Mouse (Mus musculus) kidney, adult 8-10 months (tissue): ENCODE measurements around the gene Cacna1c.

Experiments used
- DNase-seq, 2 experiments: peaks; one replicate each; pipeline ENCODE4 v3.0.0; 2022

Cacna1c gene

DNA sequence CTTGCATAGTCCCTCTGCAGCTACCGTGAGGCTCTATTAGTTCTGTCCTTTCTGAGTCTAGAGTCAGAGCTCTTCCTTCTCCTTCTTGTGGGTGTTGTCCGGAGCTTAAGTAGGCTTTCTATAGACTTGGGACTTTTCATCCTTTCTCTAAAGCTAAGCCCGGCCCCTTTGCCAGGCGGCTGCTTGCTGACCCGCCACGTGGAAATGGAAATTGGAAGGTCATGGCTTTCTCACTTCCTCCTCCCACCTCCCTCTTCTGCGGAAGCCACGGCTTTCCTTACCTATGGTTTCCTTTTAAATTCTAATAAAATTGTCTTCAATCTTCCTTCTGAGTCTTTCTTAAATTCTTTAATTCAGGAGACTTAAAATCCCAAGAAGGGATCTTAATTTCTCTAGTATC is 148.9 kb downstream of the Cacna1c start:
- no peak for DNase-seq

DNA sequence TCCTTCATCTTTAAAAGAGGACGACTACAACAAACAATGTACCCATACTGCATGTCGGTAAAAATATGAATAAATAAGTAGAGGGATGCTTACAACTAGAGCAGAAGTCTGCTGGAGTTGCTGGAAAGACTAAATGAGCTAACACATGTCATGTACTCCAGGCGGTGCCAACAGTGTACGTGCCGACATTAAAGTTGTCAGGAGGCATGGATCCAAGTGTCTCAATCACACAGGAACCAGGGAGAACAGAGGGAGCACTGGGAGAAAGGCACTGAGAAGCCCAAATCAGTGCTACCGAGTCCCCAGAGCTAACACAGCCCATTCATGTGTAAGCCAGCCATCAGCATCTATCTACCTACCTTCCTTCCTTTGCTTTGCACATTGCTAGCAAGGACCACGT is 150.7 kb downstream of the Cacna1c start:
- DNase-seq = no peak

DNA sequence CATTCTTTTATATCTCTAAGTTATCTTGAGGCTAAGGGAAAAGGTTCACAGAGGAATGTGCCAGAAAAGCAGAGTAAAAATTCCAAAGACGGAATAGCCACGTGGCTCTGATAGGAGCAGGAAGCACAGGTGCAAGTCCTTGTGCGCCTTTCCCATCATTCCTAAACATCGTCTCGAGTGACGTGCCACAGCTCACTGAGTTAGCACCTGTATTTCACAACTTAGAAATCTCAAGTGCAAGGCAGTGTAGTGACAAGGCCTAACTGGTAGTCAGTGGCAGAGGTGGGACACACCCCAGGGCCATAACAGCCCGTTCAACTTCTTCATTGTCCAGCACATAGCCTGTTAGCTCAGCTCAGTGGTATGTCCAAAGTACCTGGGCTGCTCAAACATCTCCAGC is 152.1 kb downstream of the Cacna1c start:
- no peak for DNase-seq

DNA sequence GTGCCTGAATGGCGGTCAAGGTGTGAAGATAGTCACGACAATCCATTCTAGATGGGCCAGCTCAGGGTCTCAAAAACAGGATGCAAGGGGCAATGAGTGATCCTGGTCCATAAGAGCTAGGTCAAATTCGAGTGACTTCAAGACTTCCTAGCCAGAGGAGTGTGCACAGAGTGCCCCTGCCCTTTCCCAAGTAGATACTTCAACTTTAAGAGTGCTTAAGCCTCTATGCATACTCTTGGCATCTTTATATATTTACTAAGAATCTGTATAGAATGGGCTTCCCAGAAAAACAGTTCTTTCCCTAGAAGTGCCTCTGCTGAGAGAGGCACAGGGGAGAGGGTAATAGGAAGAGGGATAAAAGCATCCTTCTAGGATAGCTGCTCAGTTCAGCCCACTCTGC is 153.4 kb downstream of the Cacna1c start:
- no peak for DNase-seq

DNA sequence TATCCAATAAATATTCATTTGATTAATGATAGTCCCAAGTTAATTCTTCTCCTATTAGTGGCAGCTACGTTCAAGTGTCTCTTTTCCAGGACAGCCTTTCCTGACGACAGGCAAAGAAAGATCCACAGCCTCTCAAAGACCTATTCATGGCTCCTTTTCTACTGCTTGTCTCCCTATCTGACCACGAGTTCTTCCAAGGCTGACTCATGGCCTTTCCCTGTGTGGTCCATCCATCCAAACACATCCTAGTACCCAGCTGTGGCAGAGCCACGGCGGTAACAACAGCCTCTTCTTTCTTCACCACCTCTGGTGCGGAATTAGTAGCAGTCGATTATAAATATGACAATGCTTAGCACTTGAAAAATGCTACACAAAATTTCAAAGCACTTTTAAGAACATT is 155.3 kb downstream of the Cacna1c start:
- no peak for DNase-seq

DNA sequence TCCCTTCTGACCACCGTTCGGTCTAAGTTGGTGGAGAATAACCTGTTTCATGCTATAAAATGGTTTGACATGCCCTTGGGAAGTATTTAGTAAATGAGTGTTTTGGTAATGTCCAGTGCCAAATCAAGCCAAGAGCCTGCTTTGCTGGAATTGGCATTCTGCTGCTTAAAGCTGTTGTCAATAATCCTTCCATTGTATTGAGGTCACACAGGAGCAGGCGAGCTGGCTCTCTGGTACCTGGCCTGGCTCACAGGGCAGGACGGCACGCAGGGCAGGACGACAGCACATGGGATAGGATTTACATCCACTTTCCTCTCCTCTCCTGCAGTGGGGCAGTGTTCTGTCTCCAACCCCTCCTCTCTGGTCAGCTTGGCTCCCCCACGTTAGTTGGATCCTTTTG is 156.4 kb downstream of the Cacna1c start:
- DNase-seq = no peak

DNA sequence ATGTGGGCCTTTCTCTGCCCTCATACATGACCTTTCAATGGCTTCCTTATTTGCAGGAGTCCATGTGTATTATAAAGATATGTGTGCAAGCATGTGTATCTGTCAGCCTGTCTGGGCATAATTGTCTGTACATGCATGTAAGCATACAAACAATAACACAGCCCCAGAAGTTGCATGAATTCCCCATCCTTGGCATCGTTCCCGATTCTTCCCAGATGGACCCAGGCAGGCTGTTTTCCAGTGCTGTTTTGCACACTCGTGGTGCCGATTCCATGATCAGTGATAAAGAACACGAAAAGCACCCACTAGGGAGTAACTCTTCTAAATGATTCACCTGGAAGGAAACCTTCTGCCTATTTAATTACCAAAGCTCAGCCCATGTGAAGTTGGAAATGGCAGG is 156.9 kb downstream of the Cacna1c start:
- DNase-seq = no peak

DNA sequence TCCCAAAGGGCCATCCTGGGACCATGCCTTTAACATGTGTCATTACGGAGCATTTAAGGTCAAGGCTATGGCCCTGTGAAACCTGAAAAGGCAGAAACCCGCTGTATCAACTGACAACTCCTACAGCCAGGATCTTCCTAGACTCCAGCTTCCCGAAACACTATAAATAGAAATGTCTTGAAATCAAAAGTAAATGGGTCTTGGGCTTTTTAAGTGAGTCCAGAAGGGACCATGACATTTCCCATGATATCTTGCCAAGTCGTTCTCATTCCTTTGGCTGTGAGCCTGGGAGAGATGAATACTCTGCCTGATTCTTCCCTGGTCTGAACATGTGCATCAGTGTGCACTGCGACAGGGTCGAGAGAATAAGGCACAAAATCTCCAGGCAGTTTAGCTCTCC is 158.4 kb downstream of the Cacna1c start:
- peak; percentile 7 to 9 for DNase-seq

DNA sequence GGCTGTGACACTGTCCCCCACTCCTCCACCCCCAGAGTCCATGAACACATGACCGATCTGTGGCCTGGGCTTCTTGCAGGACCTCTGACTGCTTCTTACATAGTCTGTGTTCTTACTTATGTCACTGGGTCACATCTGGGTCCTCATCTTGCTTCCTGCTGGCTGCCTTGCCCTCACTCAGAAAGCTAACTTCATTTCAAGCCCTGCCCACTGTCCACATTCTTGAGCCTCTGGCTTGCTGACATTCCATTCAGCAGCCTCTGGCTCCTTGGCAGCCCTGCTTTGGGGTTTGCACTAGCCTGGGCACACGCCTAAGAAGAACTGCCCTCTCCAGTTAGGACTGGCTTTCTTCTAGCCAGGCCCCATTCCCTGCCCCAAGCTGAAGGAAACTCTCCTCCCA is 159.2 kb downstream of the Cacna1c start:
- peak; percentile 8 to 15 for DNase-seq

DNA sequence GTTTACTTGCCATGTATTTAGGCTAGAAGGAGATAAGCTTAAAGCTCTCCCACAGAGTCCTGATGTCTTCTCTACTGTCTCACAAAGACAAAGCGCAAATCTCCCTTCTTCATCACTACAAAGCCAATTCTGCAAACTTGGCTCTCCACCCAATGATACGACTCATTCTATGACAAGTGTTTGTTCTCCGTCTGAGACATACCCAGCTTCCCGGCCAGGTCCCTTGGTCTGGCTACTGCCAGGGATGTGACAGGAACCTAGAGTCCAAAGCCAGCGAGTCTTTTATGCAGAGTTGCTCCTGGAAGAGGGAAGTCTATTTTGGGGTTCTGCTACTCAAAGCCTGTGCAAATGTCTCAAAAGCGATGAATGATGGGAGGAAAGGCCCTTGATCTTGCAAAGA is 160.9 kb downstream of the Cacna1c start:
- DNase-seq = no peak

DNA sequence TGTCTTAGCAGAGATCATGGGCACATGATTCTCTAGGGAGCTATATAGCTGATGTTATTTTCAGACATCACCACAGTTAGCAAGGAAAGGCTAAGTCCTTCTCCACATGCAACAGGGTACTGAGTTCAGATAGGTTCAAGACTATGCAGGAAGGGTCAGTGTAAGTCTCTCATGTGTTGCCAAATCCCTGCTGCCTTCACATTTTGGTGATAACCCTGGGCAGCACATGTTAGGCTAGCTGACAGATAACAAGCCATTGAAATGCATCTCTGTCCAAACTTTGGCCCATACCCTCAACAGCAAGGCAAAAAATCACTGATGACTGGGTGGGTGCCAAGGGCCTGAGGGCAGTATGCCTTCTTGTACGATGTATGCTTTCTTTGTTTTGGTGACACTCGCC is 161.3 kb downstream of the Cacna1c start:
- no peak for DNase-seq

DNA sequence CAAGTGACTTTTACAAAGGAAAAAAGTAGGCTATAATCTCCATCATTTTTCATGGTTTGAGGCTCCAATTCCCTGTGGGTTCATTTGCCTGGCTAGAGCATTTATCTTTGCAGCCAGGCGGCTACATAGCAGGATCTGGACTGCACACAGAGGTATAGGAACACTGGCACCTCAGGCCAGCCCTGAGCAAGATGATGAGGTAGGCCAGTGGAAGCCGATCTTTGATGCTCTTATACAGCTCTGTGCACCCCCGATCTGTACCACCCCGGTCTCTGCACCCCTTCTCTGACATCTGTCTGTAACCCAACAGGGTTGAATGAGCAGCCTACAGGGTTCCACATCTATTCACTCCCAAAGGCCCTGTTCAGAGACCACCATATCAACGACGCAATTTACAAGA is 168.3 kb downstream of the Cacna1c start:
- DNase-seq = no peak

DNA sequence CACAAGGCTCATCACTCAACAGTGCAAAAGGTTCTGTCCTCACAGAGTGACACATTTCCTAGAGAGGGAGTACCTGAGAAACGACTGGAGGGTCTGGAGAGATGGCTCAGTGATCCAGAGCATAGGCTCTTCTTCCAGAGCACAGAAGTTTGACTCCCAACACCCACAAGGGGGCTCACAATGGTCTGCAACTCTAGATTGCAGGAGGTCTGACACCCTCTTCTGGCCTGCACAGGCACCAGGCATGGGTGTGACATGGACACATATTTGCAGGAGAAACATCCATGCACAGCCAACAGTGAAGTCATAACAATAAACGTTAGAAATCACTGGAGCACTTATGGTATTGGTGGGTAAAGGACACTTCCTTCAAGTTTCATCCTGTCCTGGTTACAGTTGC is 173.4 kb downstream of the Cacna1c start:
- DNase-seq = no peak

DNA sequence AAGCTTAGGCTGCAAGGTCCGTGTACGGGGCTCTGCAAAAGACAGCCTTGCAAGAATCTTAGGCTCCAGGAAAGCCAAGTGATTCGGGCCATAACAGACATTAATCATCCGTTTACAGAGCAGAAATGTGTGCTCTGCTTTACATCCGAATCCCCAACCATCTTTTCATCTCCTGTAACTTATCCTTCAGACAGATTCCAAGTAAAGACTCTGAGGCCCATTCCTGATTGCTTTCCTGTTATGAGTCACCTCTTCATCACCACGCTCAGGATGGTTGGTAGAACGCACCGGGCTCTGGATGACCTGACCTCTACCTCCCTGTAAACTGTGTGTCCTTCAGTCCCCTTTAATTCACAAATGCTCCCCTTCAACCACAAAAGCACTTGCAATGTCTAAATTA is 175.0 kb downstream of the Cacna1c start:
- no peak for DNase-seq

DNA sequence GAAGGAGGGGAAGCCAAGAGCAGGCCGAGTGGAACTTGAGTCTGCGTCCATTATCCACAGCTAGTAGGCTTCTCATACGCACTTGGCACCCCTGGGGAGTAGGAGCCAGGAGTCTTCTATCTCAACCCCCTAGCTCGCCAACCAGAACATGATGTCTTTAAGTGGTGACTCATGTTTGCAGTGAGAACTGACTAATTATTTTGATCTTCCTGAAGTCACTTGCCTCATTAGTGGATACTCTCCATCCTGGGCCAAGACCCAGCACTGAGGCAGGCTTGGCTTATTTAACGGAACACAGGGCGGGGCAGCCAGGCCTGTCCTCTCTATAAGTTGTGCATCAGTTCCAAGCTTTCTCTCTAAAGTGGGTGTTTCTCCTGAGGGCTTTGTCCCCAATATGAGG is 177.3 kb downstream of the Cacna1c start:
- no peak for DNase-seq

DNA sequence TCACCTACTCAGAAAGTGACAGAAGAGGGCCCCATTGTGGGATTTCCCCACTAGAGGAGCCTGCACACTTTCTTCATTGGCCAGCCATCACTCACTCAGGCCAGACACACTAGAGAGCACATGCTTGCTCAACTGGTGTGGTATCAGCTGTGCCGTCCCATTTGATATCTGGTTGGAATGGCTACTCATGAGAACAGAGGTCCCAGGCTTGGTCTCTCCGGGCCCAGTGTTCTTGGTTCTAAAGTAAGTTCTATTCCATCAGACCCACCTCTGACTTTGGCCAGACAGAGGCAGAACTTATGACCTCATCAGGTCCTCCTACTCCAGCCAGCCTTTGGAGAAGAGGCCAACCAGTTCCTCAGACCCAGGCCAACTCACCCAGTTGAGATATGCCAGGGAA is 178.0 kb downstream of the Cacna1c start:
- no peak for DNase-seq

DNA sequence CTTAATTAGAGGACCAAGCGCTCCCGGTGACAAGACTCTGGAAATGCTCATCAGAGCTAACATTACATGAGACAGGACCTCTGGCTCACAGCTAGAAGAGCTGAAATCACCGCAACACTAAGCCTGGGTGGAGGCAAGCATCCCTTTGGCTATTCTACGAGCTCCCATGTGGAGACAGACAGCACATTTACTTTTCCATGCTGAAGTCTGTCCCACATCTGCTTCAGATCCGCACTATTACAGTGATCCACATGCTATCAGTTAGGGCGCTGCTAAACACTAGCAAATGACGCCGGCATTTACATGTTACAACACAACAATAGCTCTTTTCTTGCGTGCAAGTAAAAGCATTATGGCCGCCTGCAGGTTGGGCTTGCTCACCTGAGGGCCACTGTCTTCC is 178.7 kb downstream of the Cacna1c start:
- DNase-seq = no peak

DNA sequence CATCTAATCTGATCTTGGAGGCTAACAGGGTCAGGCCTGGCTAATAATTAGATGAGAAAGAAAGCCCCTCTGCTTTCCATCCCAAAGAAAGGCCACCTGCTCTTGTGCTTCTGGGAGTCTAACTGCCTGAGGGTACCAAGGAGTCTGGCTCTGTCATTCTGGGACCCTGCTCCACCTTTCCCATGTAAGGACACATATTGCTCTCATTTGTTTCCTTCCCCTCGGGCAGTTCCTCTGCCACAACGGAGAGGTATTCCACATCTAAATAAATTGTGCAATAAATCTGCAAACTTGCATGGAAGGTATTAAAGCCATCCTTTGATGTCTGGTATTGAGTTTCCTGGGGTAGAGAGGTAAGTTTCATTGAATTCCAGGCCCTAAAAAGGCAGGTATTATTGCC is 180.9 kb downstream of the Cacna1c start:
- no peak for DNase-seq

DNA sequence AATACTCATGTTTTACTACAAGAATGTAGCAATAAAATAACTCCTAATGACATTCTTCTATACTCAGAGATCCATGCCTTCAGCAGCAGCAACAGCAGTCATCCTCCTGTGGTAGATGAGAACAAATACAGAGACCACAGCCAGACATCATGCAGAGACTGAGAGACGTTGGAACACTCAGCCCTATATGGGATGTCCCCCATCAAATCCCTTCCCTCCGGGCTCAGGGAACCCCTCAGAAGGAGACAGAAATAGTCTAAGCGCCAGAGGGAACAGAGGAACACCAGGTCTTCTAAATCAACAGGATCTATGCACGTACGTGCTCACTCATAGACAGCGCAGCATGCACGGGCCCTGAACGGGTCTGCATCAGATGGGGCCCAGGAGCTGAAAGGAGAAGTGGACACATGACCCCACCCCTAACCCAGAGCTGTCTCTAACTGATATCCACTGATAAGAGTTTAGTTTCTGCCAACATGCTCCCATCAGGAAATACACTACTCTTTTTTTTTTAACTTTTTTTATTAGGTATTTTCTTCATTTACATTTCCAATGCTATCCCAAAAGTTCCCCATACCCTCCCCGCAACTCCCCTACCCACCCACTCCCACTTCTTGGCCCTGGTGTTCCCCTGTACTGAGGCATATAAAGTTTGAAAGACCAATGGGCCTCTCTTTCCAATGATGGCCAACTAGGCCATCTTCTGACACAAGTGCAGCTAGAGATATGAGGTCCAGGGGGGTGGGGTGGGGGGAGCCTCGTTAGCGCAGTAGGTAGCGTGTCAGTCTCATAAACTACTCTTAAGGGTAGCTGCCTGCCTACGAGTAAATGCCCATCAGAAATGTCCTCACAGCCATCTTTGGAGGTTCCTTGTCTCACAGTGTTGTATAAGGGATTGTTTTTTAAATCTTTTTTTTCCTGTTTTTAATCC is 182.8 kb downstream of the Cacna1c start:
- no peak for DNase-seq

DNA sequence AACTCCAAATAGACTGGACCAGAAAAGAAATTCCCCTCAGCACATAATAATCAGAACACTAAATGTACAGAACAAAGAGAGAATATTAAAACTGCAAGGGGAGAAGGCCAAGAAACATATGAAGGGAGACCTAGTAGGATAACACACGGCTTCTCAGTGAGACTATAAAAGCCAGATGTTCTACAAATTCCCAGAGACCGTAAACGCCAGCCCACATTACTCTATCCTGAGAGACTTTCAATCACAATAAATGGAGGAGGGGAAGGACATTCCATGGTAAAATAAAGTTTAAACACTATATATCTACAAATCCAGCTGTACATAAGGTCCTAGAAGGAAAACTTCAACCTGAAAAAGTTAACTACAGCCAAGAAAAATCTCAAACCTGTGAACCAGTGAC is 185.3 kb downstream of the Cacna1c start:
- DNase-seq = no peak

DNA sequence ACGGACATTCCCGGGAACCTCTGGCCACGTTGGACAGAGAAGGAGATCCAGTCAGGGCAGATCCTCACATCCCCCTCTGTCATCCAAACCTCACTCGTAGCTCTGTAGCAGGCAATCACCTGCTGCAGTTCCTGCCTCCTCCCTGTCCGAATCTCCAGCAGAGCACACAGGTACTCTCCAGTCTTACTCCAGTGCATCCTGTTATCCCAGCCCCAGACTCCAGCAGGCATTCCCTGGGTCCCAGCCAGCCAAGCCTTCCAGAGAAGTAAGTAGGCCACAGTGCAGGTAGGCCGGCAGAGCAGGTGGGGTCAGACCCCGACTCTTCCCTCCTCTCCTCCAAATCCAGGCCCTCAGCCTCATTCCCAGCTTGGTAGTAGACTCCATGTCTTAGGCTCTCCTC is 186.7 kb downstream of the Cacna1c start:
- DNase-seq = no peak

DNA sequence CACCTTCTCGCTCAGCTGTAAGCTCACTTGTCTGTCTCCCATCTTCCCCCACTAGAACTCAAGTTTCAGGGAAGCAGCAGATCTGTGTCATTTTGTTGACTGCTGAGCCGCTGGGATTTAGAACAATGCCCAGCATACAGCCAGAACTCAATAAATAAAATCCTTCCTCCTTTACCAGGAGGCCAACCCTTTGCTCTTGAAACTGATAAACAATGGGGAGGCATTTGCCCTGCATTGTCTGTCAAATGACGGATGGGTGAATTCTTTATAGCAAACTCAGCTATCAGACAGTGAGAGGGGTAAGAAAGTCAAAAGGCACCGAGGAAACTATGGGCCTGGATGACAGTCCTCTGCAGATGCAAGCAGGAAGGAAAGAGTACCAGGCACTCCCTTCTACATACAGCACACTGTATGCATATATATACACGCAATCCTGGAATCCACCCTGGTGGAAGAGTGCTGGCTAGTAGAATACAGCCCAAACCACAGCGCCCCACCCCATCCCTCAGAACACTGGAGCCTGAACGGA is 187.5 kb downstream of the Cacna1c start:
- DNase-seq = no peak

DNA sequence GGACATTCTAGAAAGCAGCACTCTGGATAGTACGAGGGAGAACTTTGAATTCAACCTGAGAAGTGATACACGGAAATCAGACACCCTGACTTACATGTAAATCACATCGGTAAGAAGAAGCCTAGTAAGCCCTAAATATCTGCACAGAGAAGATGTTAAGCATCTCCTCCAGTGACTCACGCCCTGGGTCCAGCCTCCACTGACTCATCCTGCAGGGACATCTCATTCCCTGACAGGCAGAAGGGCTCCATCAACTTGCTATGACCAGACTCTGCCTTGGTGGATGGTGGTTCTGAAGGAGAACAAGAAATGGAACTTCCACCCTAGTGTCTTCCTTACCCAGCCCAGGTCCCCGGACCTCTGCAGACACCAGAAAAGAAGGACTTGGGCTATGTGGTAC is 191.6 kb downstream of the Cacna1c start:
- DNase-seq = no peak

DNA sequence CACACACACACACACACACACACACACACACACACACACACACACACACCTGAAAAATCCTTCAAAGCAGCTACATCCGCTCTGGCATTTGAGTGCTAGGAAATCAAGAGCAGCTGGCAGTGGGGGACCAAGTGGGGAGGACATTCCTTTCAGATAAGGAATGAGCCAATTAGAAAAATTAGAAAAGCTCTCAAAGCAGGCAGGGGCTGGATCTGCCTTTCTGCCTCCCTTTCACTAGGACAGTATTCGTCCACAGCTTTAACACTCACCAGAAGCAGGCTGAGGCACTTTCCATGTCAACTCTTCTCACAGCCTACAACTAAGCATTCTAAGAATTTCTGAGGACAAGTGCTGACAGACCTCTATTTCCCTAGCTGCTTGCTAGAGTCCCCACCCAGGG is 194.8 kb downstream of the Cacna1c start:
- DNase-seq = no peak

DNA sequence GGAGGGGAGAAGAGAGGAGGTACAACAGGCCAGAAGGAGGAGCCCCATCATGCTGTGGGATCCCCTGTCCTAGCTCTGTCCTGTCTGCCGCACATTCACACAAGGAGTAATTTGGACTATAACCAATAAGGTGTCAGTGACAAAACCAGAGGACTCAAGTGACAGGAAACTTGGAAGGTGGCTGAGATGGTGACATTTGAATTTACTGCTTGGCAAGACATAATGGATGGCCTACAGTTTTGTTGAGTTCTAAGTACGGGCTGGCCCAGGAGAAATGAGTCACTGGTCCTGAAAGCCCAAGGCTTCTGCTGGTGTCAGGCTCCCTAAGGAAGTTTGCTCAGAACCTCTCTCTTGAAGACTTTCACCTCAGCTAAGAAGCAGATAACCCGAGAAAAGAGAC is 196.0 kb downstream of the Cacna1c start:
- DNase-seq = no peak
